ENCODE assay signal across 9 mouse cellular contexts in the genomic region with DNA sequence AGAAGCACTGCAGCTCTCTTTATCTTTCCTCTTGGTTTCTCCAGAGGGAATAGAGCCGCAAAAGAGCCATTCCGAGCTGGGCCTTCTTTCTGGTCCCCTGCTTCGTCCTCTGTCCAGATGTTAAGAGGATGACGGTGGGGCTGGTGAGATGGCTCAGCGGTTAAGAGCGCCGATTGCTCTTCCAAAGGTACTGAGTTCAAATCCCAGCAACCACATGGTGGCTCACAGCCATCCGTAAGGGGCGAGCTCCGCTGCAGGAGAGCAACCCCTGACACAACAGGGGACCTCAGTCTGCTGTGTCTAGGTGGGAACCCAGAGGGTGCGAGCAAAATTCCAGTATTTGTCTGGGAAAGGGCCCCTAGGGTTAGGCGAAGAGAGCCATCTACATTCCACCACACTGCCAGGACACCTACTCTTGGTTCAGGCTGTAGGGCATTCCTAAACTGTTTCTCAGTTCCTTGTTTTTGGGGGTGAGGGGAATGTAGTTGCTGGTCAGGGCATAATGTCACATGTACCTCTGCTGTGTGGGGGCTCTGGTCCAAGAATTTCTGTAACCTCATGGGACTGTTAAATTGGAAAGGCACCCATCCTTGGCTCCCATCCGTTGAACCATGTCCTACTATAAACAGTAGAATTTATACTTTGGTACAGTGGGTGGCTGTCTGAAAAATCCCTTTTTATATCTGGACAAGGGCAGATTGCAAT. TPM values are rescaled to one million over a fixed set of nuclear protein-coding genes. Genes with fewer than 3 reads are reported as not detected.
DNase-seq lines count a peak whose midpoint lies in the region; ATAC-seq and TF ChIP-seq lines count a peak whose summit lies in the region.
"Had no signal": no experiment of that assay in that cellular context is flagged by ENCODE, and none has a peak within 500 bp of the region (broad histone marks: within the 10 kb centered on the region; RNA-seq: fewer than 3 reads in every experiment).

No protein-coding gene starts in this region.

- peaks cover 86% of the 10 kb centered on the region for H3K79me2 ChIP-seq in macrophage (ENCODE audit: inconsistent target)

- intact Hi-C loops in gastrocnemius, postnatal 14 days (cut with DNase I; ENCODE audit: low total_unique reads) = no loop called here

- H3K9ac ChIP-seq in heart, embryonic 12.5 days = peak overlapping the region; percentile 75
- H3K9ac ChIP-seq in forebrain, postnatal 0 days = peak overlapping the region; percentile 70

- H3K27me3 ChIP-seq in heart, embryonic 12.5 days (replicated peaks) = no peaks in the 10 kb centered on the region
- H3K27me3 ChIP-seq in forebrain, postnatal 0 days (ENCODE audit: insufficient read depth, low read length) = no peaks in the 10 kb centered on the region

- peaks cover 20% of the 10 kb centered on the region for H3K4me1 ChIP-seq in heart, embryonic 12.5 days (replicated peaks)
- H3K4me1 ChIP-seq in forebrain, postnatal 0 days (ENCODE audit: insufficient read depth) = peaks cover 4% of the 10 kb centered on the region

- no peak for DNase-seq in heart, adult 11 months
- DNase-seq in ES-CJ7 (ENCODE audit: low read depth, low spot score) = peak; percentile 34
- no peak for DNase-seq in forebrain, postnatal 0 days
- DNase-seq in spleen, adult 12 weeks (ENCODE audit: low spot score) = no peak
- DNase-seq in left cerebral cortex, adult 9 months (ENCODE audit: low spot score in 2 of 2) = no peak
- no peak for DNase-seq in gastrocnemius, postnatal 14 days

- TF ChIP-seq CTCF in forebrain, postnatal 0 days (IDR thresholded peaks at IDR 0.05; ENCODE audit: low read depth) = no peak

- H3K4me3 ChIP-seq in heart, embryonic 12.5 days = peak overlapping the region; percentile 65
- H3K4me3 ChIP-seq in forebrain, postnatal 0 days (ENCODE audit: low read depth, low read length) = peak overlapping the region; percentile 55
- H3K4me3 ChIP-seq in macrophage (ENCODE audit: inconsistent target) = peak overlapping the region; percentile 88

- H3K36me3 ChIP-seq in heart, embryonic 12.5 days = peaks cover 53% of the 10 kb centered on the region
- peaks cover 52% of the 10 kb centered on the region for H3K36me3 ChIP-seq in forebrain, postnatal 0 days (ENCODE audit: insufficient read depth)
- peaks cover 16% of the 10 kb centered on the region; the same call in 1 of the 2 replicates for H3K36me3 ChIP-seq in macrophage (ENCODE audit: inconsistent target)

- WGBS in heart, embryonic 12.5 days = 71% methylated on average over 13 of the region's 13 CpGs
- 70% methylated on average over 13 of the region's 13 CpGs for WGBS in forebrain, postnatal 0 days
- 79% methylated on average over 12 of the region's 13 CpGs for WGBS in macrophage (ENCODE audit: missing documents)

- peak overlapping the region; percentile 72 for H3K4me2 ChIP-seq in heart, embryonic 12.5 days
- H3K4me2 ChIP-seq in forebrain, postnatal 0 days (ENCODE audit: low read depth) = peak overlapping the region; percentile 48

- H3K27ac ChIP-seq in heart, embryonic 12.5 days (ENCODE audit: poor library complexity, severe bottlenecking) = peak overlapping the region; percentile 97
- peak overlapping the region; percentile 97 for H3K27ac ChIP-seq in forebrain, postnatal 0 days (ENCODE audit: low read depth, low read length)
- peak overlapping the region; percentile 100 for H3K27ac ChIP-seq in macrophage

- ATAC-seq in heart, embryonic 12.5 days (ENCODE audit: insufficient number of reproducible peaks, low FRiP score) = no peak
- ATAC-seq in forebrain, postnatal 0 days = no peak

- no peaks in the 10 kb centered on the region for H3K9me3 ChIP-seq in heart, embryonic 12.5 days (replicated peaks)
- H3K9me3 ChIP-seq in forebrain, postnatal 0 days (ENCODE audit: low read length) = no peaks in the 10 kb centered on the region

RNA-seq across cellular contexts. Expression of a gene that starts 0.7 kb away (rescaled TPM):
- polyA plus RNA-seq in heart, embryonic 12.5 days (2016; fragmentation: Nextera tagmentation; extraction: Ambion mirVana) = 48.6 and 53.8 TPM in 2 replicates
- 158 and 214 TPM in 2 replicates for total RNA-seq in forebrain, postnatal 0 days (2014; rRNA removed)
- 118 and 122 TPM in 2 replicates for polyA plus RNA-seq in forebrain, postnatal 0 days (2015; fragmentation: Nextera tagmentation; extraction: Ambion mirVana)
- 10 to 100 TPM; 38.2 to 95.0 (median 55.7) TPM for total RNA-seq in macrophage (2018; cell fraction: chromatin; rRNA removed)
- total RNA-seq in macrophage (2018; cell fraction: cytosol; rRNA removed) = 10 to 100 TPM; 52.7 to 76.6 (median 65.2) TPM
- total RNA-seq in macrophage (2018; cell fraction: nucleus; rRNA removed) = 10 to 100 TPM; 30.8 to 88.6 (median 57.5) TPM
- 81.7 to 90.9 TPM (median 89.2 TPM) in 3 replicates for polyA plus RNA-seq in macrophage (2018)
- total RNA-seq in gastrocnemius, postnatal 14 days (2021) = 10 to 100 TPM; 11.8 to 12.1 TPM

RNA-seq across cellular contexts. Expression of a gene that starts 2.8 kb away (rescaled TPM):
- polyA plus RNA-seq in heart, embryonic 12.5 days (2016; fragmentation: Nextera tagmentation; extraction: Ambion mirVana) = 4.3 and 5.2 TPM in 2 replicates
- total RNA-seq in forebrain, postnatal 0 days (2014; rRNA removed) = 6.4 and 7.7 TPM in 2 replicates
- 16.0 and 16.3 TPM in 2 replicates for polyA plus RNA-seq in forebrain, postnatal 0 days (2015; fragmentation: Nextera tagmentation; extraction: Ambion mirVana)
- total RNA-seq in macrophage (2018; cell fraction: chromatin; rRNA removed) = 100 to 1,000 TPM in 22 of 26 experiments, 10 to 100 TPM in 4; 70.0 to 246 (median 131) TPM
- total RNA-seq in macrophage (2018; cell fraction: cytosol; rRNA removed) = 1,000 to 10,000 TPM; 1,546 to 3,140 (median 2,433) TPM
- 1,000 to 10,000 TPM in 9 of 26 experiments, 100 to 1,000 TPM in 17; 241 to 1,293 (median 906) TPM for total RNA-seq in macrophage (2018; cell fraction: nucleus; rRNA removed)
- polyA plus RNA-seq in macrophage (2018) = 3,562 to 8,261 TPM (median 3,776 TPM) in 3 replicates
- 1 to 10 TPM; 4.0 to 4.6 TPM for total RNA-seq in gastrocnemius, postnatal 14 days (2021)

RNA-seq across cellular contexts. Expression of a gene that starts 8.0 kb away (rescaled TPM):
- not detected in 2 replicates for polyA plus RNA-seq in heart, embryonic 12.5 days (2016; fragmentation: Nextera tagmentation; extraction: Ambion mirVana)
- total RNA-seq in forebrain, postnatal 0 days (2014; rRNA removed) = not detected in 2 replicates
- polyA plus RNA-seq in forebrain, postnatal 0 days (2015; fragmentation: Nextera tagmentation; extraction: Ambion mirVana) = not detected in 2 replicates
- 1 to 10 TPM in 4 of 26 experiments, under 1 TPM in 1, not detected in 21; 0.92 to 2.4 (median 1.3) TPM for total RNA-seq in macrophage (2018; cell fraction: chromatin; rRNA removed)
- under 1 TPM in 9 of 26 experiments, not detected in 17; 0.16 to 0.54 (median 0.26) TPM for total RNA-seq in macrophage (2018; cell fraction: cytosol; rRNA removed)
- total RNA-seq in macrophage (2018; cell fraction: nucleus; rRNA removed) = 1 to 10 TPM in 1 of 26 experiments, under 1 TPM in 2, not detected in 23; 0.67 to 1.2 (median 0.92) TPM
- polyA plus RNA-seq in macrophage (2018) = 0.46 TPM in 1 of 3 replicates, not detected in the others
- total RNA-seq in gastrocnemius, postnatal 14 days (2021) = not detected
- polyA plus RNA-seq: large intestine, adult 2 months had no signal

RNA-seq across cellular contexts. Expression of a gene that starts 9.1 kb away (rescaled TPM):
- polyA plus RNA-seq in heart, embryonic 12.5 days (2016; fragmentation: Nextera tagmentation; extraction: Ambion mirVana) = 404 and 420 TPM in 2 replicates
- total RNA-seq in forebrain, postnatal 0 days (2014; rRNA removed) = 1,003 and 1,045 TPM in 2 replicates
- 614 and 772 TPM in 2 replicates for polyA plus RNA-seq in forebrain, postnatal 0 days (2015; fragmentation: Nextera tagmentation; extraction: Ambion mirVana)
- total RNA-seq in macrophage (2018; cell fraction: chromatin; rRNA removed) = 1,000 to 10,000 TPM in 13 of 26 experiments, 100 to 1,000 TPM in 13; 445 to 1,542 (median 988) TPM
- 100 to 1,000 TPM; 534 to 868 (median 666) TPM for total RNA-seq in macrophage (2018; cell fraction: cytosol; rRNA removed)
- 1,000 to 10,000 TPM in 4 of 26 experiments, 100 to 1,000 TPM in 22; 458 to 1,180 (median 654) TPM for total RNA-seq in macrophage (2018; cell fraction: nucleus; rRNA removed)
- polyA plus RNA-seq in macrophage (2018) = 683 to 1,306 TPM (median 693 TPM) in 3 replicates
- total RNA-seq in gastrocnemius, postnatal 14 days (2021) = 100 to 1,000 TPM; 141 to 170 TPM

RNA-seq across cellular contexts. Expression of a gene that starts 18.8 kb away (rescaled TPM):
- polyA plus RNA-seq in heart, embryonic 12.5 days (2016; fragmentation: Nextera tagmentation; extraction: Ambion mirVana) = 74.3 and 83.0 TPM in 2 replicates
- total RNA-seq in forebrain, postnatal 0 days (2014; rRNA removed) = 79.2 and 82.4 TPM in 2 replicates
- polyA plus RNA-seq in forebrain, postnatal 0 days (2015; fragmentation: Nextera tagmentation; extraction: Ambion mirVana) = 60.6 and 77.6 TPM in 2 replicates
- total RNA-seq in macrophage (2018; cell fraction: chromatin; rRNA removed) = 100 to 1,000 TPM; 150 to 595 (median 301) TPM
- total RNA-seq in macrophage (2018; cell fraction: cytosol; rRNA removed) = 10 to 100 TPM; 51.5 to 80.4 (median 66.5) TPM
- total RNA-seq in macrophage (2018; cell fraction: nucleus; rRNA removed) = 100 to 1,000 TPM in 24 of 26 experiments, 10 to 100 TPM in 2; 85.8 to 278 (median 154) TPM
- polyA plus RNA-seq in macrophage (2018) = 57.8 to 99.6 TPM (median 77.5 TPM) in 3 replicates
- 10 to 100 TPM; 22.4 to 23.2 TPM for total RNA-seq in gastrocnemius, postnatal 14 days (2021)

Comparison
In these comparisons a context has a peak if more than half of its experiments do, and no peak if none do; other contexts are left out.
1. RNA of a gene that starts 2.8 kb away (polyA plus RNA-seq): 3,562 to 8,261 TPM in macrophage; 16.0 to 16.3 TPM in forebrain, postnatal 0 days and 4.3 to 5.2 TPM in heart, embryonic 12.5 days; every median in the first group is over 100 times any median in the second.
2. Peak in every context shown above with its lines, with median percentiles within 50 percentile points of each other: H3K27ac ChIP-seq and H3K4me3 ChIP-seq.